Mouse (Mus musculus): ENCODE measurements around the gene Gm7029. TPM values are rescaled to one million over a fixed set of nuclear protein-coding genes. Genes with fewer than 3 reads are reported as not detected.

The Gm7029 gene
- not detected in 2 replicates for polyA plus RNA-seq (2012; ENCODE audit: low replicate concordance)

GRCm38 (mm10) chr17:33873537-33873936, at the start of gene Gm7029:
Gm7029 (plus strand) TSS chr17:33873837.

DNA sequence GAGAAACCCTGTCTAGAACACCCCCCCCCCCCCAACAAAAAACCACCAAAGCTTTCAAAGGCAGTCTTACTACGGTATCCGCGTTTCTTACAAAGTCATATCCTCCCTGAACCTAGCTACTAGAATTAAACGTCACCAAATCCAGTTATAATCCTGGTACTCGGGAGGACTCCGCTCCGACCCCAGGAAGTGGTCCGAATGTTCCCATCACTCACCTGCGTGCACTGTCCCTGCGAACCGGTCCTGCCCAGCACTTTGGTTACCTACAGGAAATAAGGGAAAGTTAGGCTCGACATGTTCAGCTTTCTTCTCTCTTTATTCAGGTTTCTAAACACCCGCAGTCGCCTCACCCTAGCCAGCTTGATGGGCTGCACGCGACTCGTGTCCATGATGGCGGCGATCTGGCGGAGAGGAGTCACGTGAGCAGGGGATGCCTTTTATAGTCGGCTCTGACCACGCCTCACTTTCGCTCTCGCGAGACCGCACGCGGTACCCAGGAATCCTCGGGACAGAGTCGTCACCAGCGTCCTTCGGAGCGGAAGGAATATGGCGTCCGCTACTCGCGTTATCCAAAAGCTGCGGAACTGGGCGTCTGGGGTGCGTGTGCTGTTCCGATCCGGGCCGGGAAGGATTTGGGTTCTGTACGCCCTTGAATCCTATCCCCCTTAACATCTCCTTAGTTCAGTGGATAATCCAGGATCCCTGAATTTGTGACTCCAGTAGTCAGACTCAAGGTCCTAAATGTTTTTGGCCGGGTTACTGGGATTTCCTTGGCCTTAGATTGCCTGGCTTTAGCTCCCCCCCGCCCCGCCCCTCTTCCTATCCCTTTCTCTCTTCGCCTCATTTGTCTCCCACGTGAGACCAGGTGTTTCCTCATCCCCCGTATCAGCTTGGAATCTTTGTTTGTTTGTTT, 49.3 kb upstream of the Gm7029 start, which contains the start of the genes Rps28 and Ndufa7:
Gene Rps28, minus strand, starts transcription at position 479 of the 913 bp plus-strand sequence.
Gene Ndufa7, plus strand, starts transcription at position 489 of the 913 bp plus-strand sequence.

GRCm38 (mm10) chr17:33842966-33843795, 30.5 kb upstream of the Gm7029 start, which contains the start of gene Cd320:
Cd320 (plus strand) TSS chr17:33843091.

DNA sequence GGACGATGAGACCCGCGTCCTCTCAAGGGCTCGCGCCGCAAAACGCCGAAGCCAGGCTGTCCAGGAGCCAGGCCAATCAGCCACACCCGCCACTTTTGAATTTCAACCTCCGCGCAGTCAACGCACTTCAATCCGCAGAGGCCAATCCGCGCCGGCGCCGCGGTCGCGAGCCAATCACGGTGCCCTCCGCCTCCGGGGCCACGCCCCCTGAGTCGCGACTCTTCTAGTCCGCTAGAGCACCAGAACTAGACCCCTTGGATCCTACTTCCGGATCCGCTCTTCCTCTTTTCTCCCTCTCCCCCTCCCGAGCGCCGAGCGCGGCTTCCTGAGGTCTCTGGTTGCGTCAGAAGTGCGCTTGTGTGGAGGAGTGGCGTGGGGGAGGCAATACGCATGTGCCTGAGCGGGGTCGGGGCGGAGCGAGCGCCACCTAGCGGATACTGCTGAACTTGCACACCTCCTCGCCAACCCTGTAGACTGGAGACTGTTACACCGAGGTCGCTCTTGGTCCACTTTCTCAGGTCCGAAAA, 17.0 kb downstream of the Gm7029 start, which contains the start of gene Kifc1:
Gene Kifc1, minus strand, starts transcription at position 129 of the 527 bp plus-strand sequence.

DNA sequence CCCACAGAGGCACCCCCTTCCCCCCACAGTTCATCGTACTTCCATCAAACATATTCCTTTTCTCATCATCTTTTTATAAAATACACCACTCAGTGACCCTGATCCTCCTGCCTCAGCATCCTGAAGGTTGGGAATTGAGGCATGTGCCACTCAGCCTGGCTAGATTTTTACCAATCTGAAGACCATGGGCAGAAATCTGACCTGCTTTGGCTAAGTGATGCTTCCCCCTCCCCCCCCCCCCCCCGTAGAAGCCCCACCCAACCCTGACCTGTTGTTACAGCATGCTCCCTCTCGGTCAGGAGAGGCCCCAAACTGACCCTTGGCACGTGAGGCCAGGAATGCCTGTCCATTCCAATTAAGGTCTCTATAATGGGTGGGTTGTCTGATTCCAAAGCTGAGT, 31.2 kb downstream of the Gm7029 start, which contains the start of gene Platr17:
Gene Platr17, plus strand, starts transcription at position 301 of the 400 bp plus-strand sequence.

DNA sequence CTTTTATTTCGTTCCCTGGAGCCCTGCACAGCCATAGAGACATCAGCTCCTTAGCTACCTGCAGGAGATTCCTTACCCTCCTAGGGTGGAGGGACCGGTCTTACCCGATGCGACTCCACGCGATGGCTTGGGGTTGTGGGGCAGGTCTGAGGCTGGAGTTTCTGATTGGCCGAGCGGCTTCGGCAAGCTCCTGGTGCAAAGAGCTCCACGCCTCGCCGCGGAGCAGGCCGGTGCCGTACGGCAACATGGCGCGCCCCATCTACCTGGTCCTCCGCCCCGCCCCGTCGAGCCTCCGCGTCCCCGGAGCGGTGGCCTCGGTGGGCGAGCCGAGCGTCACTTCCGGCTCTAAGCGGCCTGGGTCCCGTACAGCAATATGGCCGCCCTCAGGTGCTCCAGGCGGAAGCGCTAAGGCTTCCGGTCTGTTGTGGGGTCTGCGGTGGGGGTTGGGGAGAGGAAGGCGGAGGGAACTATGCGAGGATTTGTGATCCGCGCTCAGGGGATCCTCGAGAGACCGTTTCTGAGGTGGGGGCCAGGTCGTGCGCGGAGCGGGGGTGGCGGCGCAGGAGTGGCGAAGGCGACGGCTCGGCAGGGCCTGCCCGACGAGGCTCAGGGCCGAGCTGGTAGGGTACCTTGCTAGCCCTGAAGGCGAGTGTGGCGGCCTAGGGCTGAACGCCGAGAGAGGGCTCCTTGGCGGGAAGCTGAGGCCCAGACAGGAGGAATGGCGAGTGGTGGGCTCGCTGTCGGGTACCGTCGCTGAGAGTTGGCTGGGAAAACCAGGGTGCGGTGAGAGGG, 35.6 kb downstream of the Gm7029 start, which contains the start of gene Daxx:
Gene Daxx, plus strand, starts transcription at position 338 of the 792 bp plus-strand sequence.

GRCm38 (mm10) chr17:33915671-33916250, 42.1 kb downstream of the Gm7029 start, which contains the start of the genes Tapbp and Zbtb22:
Tapbp (plus strand) TSS chr17:33915899.
Zbtb22 (plus strand) TSS chr17:33915904.

Other genes starting within 250 kb of the Gm7029 start
- gene Zfp414, start 244.7 kb upstream of the Gm7029 start, polyA plus RNA-seq (2012; ENCODE audit: low replicate concordance), result 89.6 and 130 TPM in 2 replicates
- gene Pram1, start 235.8 kb upstream of the Gm7029 start, polyA plus RNA-seq (2012; ENCODE audit: low replicate concordance), result 0.98 TPM in 1 of 2 replicates, not detected in the other
- gene Hnrnpm, start 187.0 kb upstream of the Gm7029 start, polyA plus RNA-seq (2012; ENCODE audit: low replicate concordance), result 235 and 638 TPM in 2 replicates
- gene March2, start 155.2 kb upstream of the Gm7029 start, polyA plus RNA-seq (2012; ENCODE audit: low replicate concordance), result 32.8 and 113 TPM in 2 replicates
- 96.5 and 233 TPM in 2 replicates for gene Rab11b, start 113.3 kb upstream of the Gm7029 start, polyA plus RNA-seq (2012; ENCODE audit: low replicate concordance)
- 3.9 and 15.1 TPM in 2 replicates for gene Angptl4, start 92.0 kb upstream of the Gm7029 start, polyA plus RNA-seq (2012; ENCODE audit: low replicate concordance)
- gene Kank3, start 63.3 kb upstream of the Gm7029 start, polyA plus RNA-seq (2012; ENCODE audit: low replicate concordance), result 2.1 and 3.0 TPM in 2 replicates
- gene Rps28, start 49.3 kb upstream of the Gm7029 start, polyA plus RNA-seq (2012; ENCODE audit: low replicate concordance), result 128 and 1,150 TPM in 2 replicates
- gene Ndufa7, start 49.3 kb upstream of the Gm7029 start, polyA plus RNA-seq (2012; ENCODE audit: low replicate concordance), result 623 and 660 TPM in 2 replicates
- 29.9 and 33.2 TPM in 2 replicates for gene Cd320, start 30.7 kb upstream of the Gm7029 start, polyA plus RNA-seq (2012; ENCODE audit: low replicate concordance)
- gene Kifc1, start 16.8 kb downstream of the Gm7029 start, polyA plus RNA-seq (2012; ENCODE audit: low replicate concordance), result 74.4 and 87.4 TPM in 2 replicates
- not detected in 2 replicates for gene Platr17, start 31.3 kb downstream of the Gm7029 start, polyA plus RNA-seq (2012; ENCODE audit: low replicate concordance)
- gene Daxx, start 35.6 kb downstream of the Gm7029 start, polyA plus RNA-seq (2012; ENCODE audit: low replicate concordance), result 28.6 and 32.1 TPM in 2 replicates
- gene Tapbp, start 42.1 kb downstream of the Gm7029 start, polyA plus RNA-seq (2012; ENCODE audit: low replicate concordance), result 473 and 728 TPM in 2 replicates
- gene Zbtb22, start 42.1 kb downstream of the Gm7029 start, polyA plus RNA-seq (2012; ENCODE audit: low replicate concordance), result 60.2 and 119 TPM in 2 replicates
- gene Rgl2, start 55.7 kb downstream of the Gm7029 start, polyA plus RNA-seq (2012; ENCODE audit: low replicate concordance), result 141 and 230 TPM in 2 replicates
- 74.5 and 89.8 TPM in 2 replicates for gene Pfdn6, start 66.5 kb downstream of the Gm7029 start, polyA plus RNA-seq (2012; ENCODE audit: low replicate concordance)
- gene Wdr46, start 66.8 kb downstream of the Gm7029 start, polyA plus RNA-seq (2012; ENCODE audit: low replicate concordance), result 94.9 and 266 TPM in 2 replicates
- gene B3galt4, start 77.7 kb downstream of the Gm7029 start, polyA plus RNA-seq (2012; ENCODE audit: low replicate concordance), result 16.7 and 18.6 TPM in 2 replicates
- gene Vps52, start 82.0 kb downstream of the Gm7029 start, polyA plus RNA-seq (2012; ENCODE audit: low replicate concordance), result 51.6 and 65.2 TPM in 2 replicates
- gene Rps18, start 82.2 kb downstream of the Gm7029 start, polyA plus RNA-seq (2012; ENCODE audit: low replicate concordance), result 29.1 and 64.5 TPM in 2 replicates
- gene H2-K1, start 126.5 kb downstream of the Gm7029 start, polyA plus RNA-seq (2012; ENCODE audit: low replicate concordance), result 253 and 752 TPM in 2 replicates
- gene Ring1, start 150.8 kb downstream of the Gm7029 start, polyA plus RNA-seq (2012; ENCODE audit: low replicate concordance), result 42.1 and 63.7 TPM in 2 replicates
- gene H2-Ke6, start 154.2 kb downstream of the Gm7029 start, polyA plus RNA-seq (2012; ENCODE audit: low replicate concordance), result 50.7 and 105 TPM in 2 replicates
- gene Slc39a7, start 157.8 kb downstream of the Gm7029 start, polyA plus RNA-seq (2012; ENCODE audit: low replicate concordance), result 36.5 and 105 TPM in 2 replicates
- gene Rxrb, start 158.0 kb downstream of the Gm7029 start, polyA plus RNA-seq (2012; ENCODE audit: low replicate concordance), result 269 and 299 TPM in 2 replicates
- gene Col11a2, start 165.6 kb downstream of the Gm7029 start, polyA plus RNA-seq (2012; ENCODE audit: low replicate concordance), result 8.5 and 40.3 TPM in 2 replicates
- gene H2-Oa, start 218.5 kb downstream of the Gm7029 start, polyA plus RNA-seq (2012; ENCODE audit: low replicate concordance), result 9.6 and 71.7 TPM in 2 replicates
- 29.6 and 120 TPM in 2 replicates for gene H2-DMa, start 245.7 kb downstream of the Gm7029 start, polyA plus RNA-seq (2012; ENCODE audit: low replicate concordance)
- gene Brd2, start 248.8 kb downstream of the Gm7029 start, polyA plus RNA-seq (2012; ENCODE audit: low replicate concordance), result 446 and 549 TPM in 2 replicates

All from leukemia stem cell, adult 10-12 weeks (primary cell).